Mouse (Mus musculus): ENCODE data around the gene Gstk1. TPM values are rescaled to one million over a fixed set of nuclear protein-coding genes. Genes with fewer than 3 reads are reported as not detected.

The Gstk1 gene
- total and polyA plus RNA-seq, 2 experiments from 2014 or later: 23.6 to 32.4 TPM

DNA sequence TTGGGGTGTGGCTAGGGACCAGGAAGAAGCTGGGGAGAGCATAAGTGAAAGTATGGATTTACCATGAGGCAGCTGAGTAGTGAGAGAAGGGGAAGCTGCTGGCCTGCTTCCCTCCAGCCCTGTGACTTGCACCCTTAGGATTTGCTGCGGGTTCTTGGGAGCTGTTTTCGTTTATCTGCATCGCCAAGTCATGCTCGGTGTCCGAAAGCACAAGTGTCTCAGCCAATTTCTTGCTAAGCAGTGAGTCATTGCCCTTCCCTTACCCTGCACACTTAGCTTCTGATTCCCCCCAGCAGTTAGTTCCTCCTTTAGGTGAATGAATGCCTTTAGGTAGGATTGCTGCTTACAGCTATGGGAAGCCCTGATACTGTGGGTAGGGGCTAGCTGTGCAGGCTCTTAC lies 53.6 kb downstream of the Gstk1 start:
- Histone ChIP-seq H3K36me3 (replicated peaks; ENCODE audit: control insufficient read depth, insufficient read depth, low read length) (no peaks in the 10 kb centered on the region), H3K27me3 (ENCODE audit: control insufficient read depth, insufficient read depth, low read length) (no peaks in the 10 kb centered on the region), H3K4me3 (ENCODE audit: low read depth, low read length) (no peak overlapping the region), H3K4me1 (ENCODE audit: control insufficient read depth, insufficient read depth) (peaks cover 4% of the 10 kb centered on the region; the same call in 1 of the 2 replicates), H3K27ac (ENCODE audit: low read depth) (no peak overlapping the region), H3K9ac (replicated peaks; ENCODE audit: low read depth, low read length) (no peak overlapping the region), H3K9me3 (replicated peaks; ENCODE audit: control insufficient read depth, low read length) (no peaks in the 10 kb centered on the region), H3K4me2 (ENCODE audit: low read depth, low read length) (no peak overlapping the region)
- ATAC-seq (ENCODE audit: insufficient read depth, low read depth) (no peak), DNase-seq (ENCODE audit: low spot score) (no peak)
- WGBS: 68% methylated on average over 5 of the region's 5 CpGs
- TF ChIP-seq CTCF (IDR thresholded peaks at IDR 0.05; ENCODE audit: low read depth) (no peak), EP300 (IDR thresholded peaks at IDR 0.05; ENCODE audit: low read depth) (no peak)

Other genes with a start within 250 kb of the Gstk1 start
- not detected in 2 replicates for gene Sva, start 207.5 kb upstream of the Gstk1 start, total RNA-seq (2014; rRNA removed; ENCODE audit: low replicate concordance)
- not detected in 2 replicates for gene Sva, start 207.5 kb upstream of the Gstk1 start, polyA plus RNA-seq (2015; fragmentation: Nextera tagmentation; extraction: Ambion mirVana)
- gene Tas2r139, start 105.0 kb upstream of the Gstk1 start, total RNA-seq (2014; rRNA removed; ENCODE audit: low replicate concordance): not detected in 2 replicates
- not detected in 2 replicates for gene Tas2r139, start 105.0 kb upstream of the Gstk1 start, polyA plus RNA-seq (2015; fragmentation: Nextera tagmentation; extraction: Ambion mirVana)
- gene Tas2r144, start 30.6 kb upstream of the Gstk1 start, total RNA-seq (2014; rRNA removed; ENCODE audit: low replicate concordance): not detected in 2 replicates
- not detected in 2 replicates for gene Tas2r144, start 30.6 kb upstream of the Gstk1 start, polyA plus RNA-seq (2015; fragmentation: Nextera tagmentation; extraction: Ambion mirVana)
- gene Tmem139, start 16.0 kb downstream of the Gstk1 start, total RNA-seq (2014; rRNA removed; ENCODE audit: low replicate concordance): not detected in 2 replicates
- gene Tmem139, start 16.0 kb downstream of the Gstk1 start, polyA plus RNA-seq (2015; fragmentation: Nextera tagmentation; extraction: Ambion mirVana): 0.10 and 0.26 TPM in 2 replicates
- gene Casp2, start 19.1 kb downstream of the Gstk1 start, total RNA-seq (2014; rRNA removed; ENCODE audit: low replicate concordance): 25.8 and 39.6 TPM in 2 replicates
- gene Casp2, start 19.1 kb downstream of the Gstk1 start, polyA plus RNA-seq (2015; fragmentation: Nextera tagmentation; extraction: Ambion mirVana): 14.9 and 15.2 TPM in 2 replicates
- 0.04 TPM in 1 of 2 replicates, not detected in the other for gene Clcn1, start 40.8 kb downstream of the Gstk1 start, total RNA-seq (2014; rRNA removed; ENCODE audit: low replicate concordance)
- gene Clcn1, start 40.8 kb downstream of the Gstk1 start, polyA plus RNA-seq (2015; fragmentation: Nextera tagmentation; extraction: Ambion mirVana): 0.44 and 0.64 TPM in 2 replicates
- 0.88 and 1.4 TPM in 2 replicates for gene Fam131b, start 78.7 kb downstream of the Gstk1 start, total RNA-seq (2014; rRNA removed; ENCODE audit: low replicate concordance)
- gene Fam131b, start 78.7 kb downstream of the Gstk1 start, polyA plus RNA-seq (2015; fragmentation: Nextera tagmentation; extraction: Ambion mirVana): 0.08 TPM in 2 replicates
- gene Zyx, start 103.7 kb downstream of the Gstk1 start, total RNA-seq (2014; rRNA removed; ENCODE audit: low replicate concordance): 96.2 and 140 TPM in 2 replicates
- gene Zyx, start 103.7 kb downstream of the Gstk1 start, polyA plus RNA-seq (2015; fragmentation: Nextera tagmentation; extraction: Ambion mirVana): 86.4 and 89.9 TPM in 2 replicates
- gene Epha1, start 127.3 kb downstream of the Gstk1 start, total RNA-seq (2014; rRNA removed; ENCODE audit: low replicate concordance): 0.35 TPM in 1 of 2 replicates, not detected in the other
- 0.33 and 0.48 TPM in 2 replicates for gene Epha1, start 127.3 kb downstream of the Gstk1 start, polyA plus RNA-seq (2015; fragmentation: Nextera tagmentation; extraction: Ambion mirVana)
- gene Tas2r143, start 154.3 kb downstream of the Gstk1 start, total RNA-seq (2014; rRNA removed; ENCODE audit: low replicate concordance): not detected in 2 replicates
- gene Tas2r143, start 154.3 kb downstream of the Gstk1 start, polyA plus RNA-seq (2015; fragmentation: Nextera tagmentation; extraction: Ambion mirVana): not detected in 2 replicates
- gene Tas2r135, start 159.5 kb downstream of the Gstk1 start, total RNA-seq (2014; rRNA removed; ENCODE audit: low replicate concordance): not detected in 2 replicates
- not detected in 2 replicates for gene Tas2r135, start 159.5 kb downstream of the Gstk1 start, polyA plus RNA-seq (2015; fragmentation: Nextera tagmentation; extraction: Ambion mirVana)
- not detected in 2 replicates for gene Tas2r126, start 188.6 kb downstream of the Gstk1 start, total RNA-seq (2014; rRNA removed; ENCODE audit: low replicate concordance)
- not detected in 2 replicates for gene Tas2r126, start 188.6 kb downstream of the Gstk1 start, polyA plus RNA-seq (2015; fragmentation: Nextera tagmentation; extraction: Ambion mirVana)
- not detected in 2 replicates for gene Olfr458, start 219.3 kb downstream of the Gstk1 start, total RNA-seq (2014; rRNA removed; ENCODE audit: low replicate concordance)
- not detected in 2 replicates for gene Olfr458, start 219.3 kb downstream of the Gstk1 start, polyA plus RNA-seq (2015; fragmentation: Nextera tagmentation; extraction: Ambion mirVana)
- gene Olfr457, start 230.4 kb downstream of the Gstk1 start, total RNA-seq (2014; rRNA removed; ENCODE audit: low replicate concordance): not detected in 2 replicates
- gene Olfr457, start 230.4 kb downstream of the Gstk1 start, polyA plus RNA-seq (2015; fragmentation: Nextera tagmentation; extraction: Ambion mirVana): not detected in 2 replicates
- gene Olfr456, start 241.3 kb downstream of the Gstk1 start, total RNA-seq (2014; rRNA removed; ENCODE audit: low replicate concordance): not detected in 2 replicates
- not detected in 2 replicates for gene Olfr456, start 241.3 kb downstream of the Gstk1 start, polyA plus RNA-seq (2015; fragmentation: Nextera tagmentation; extraction: Ambion mirVana)

All from heart, postnatal 0 days (tissue).